In the genomic region with DNA sequence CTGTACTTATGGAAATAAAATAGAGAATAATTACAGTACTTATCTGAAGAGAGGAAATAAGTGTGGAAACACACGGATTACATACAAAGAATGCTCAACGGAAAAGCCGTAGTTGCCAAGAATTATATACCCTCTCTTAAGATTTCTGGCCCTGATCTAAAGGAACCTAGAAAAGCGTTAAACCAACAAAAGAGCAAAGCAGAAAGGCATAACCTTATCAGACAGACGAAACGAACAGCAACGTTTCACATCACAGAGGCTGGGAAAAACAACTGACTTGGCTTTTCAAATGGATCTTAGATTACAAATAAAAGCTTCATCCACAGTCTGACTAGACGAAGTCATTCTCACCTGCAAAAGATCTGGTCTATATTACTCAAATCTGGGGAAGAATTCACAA, we compare ENCODE assay signal across 8 mouse cellular contexts. TPM values are rescaled to one million over a fixed set of nuclear protein-coding genes. Genes with fewer than 3 reads are reported as not detected.
A peak's percentile ranks its signal among the peaks of the same experiment; 100 is the strongest.
DNase-seq lines count a peak whose midpoint lies in the region; ATAC-seq and TF ChIP-seq lines count a peak whose summit lies in the region.

No protein-coding gene starts in this region.

- no peaks in the 10 kb centered on the region for H3K27me3 ChIP-seq in kidney, adult 2 months (replicated peaks; ENCODE audit: control insufficient read depth, insufficient read depth, low read length)
- no peaks in the 10 kb centered on the region for H3K27me3 ChIP-seq in hindbrain, embryonic 13.5 days
- no peaks in the 10 kb centered on the region for H3K27me3 ChIP-seq in midbrain, embryonic 12.5 days

- no peak for TF ChIP-seq POLR2A in kidney, adult 2 months (IDR thresholded peaks at IDR 0.05; ENCODE audit: low read depth, low read length)
- no peak for TF ChIP-seq POLR2A in bone marrow macrophage, adult 2 months (IDR thresholded peaks at IDR 0.05; ENCODE audit: borderline replicate concordance, low read depth, low read length)

- no peaks in the 10 kb centered on the region for H3K9me3 ChIP-seq in hindbrain, embryonic 13.5 days
- no peaks in the 10 kb centered on the region for H3K9me3 ChIP-seq in midbrain, embryonic 12.5 days

- ATAC-seq in hindbrain, embryonic 13.5 days (ENCODE audit: low FRiP score): no peak
- no peak for ATAC-seq in midbrain, embryonic 12.5 days (ENCODE audit: low FRiP score, low read depth)

- TF ChIP-seq CTCF in kidney, adult 2 months (conservative IDR thresholded peaks at IDR 0.05; ENCODE audit: insufficient read depth, insufficient read length, low read depth, low read length): no peak
- TF ChIP-seq CTCF in bone marrow macrophage, adult 2 months (IDR thresholded peaks at IDR 0.05; ENCODE audit: low read depth, low read length): no peak

- peaks cover 16% of the 10 kb centered on the region for H3K4me1 ChIP-seq in kidney, adult 2 months (ENCODE audit: control insufficient read depth, insufficient read depth, low read length)
- H3K4me1 ChIP-seq in bone marrow macrophage, adult 2 months (ENCODE audit: control insufficient read depth, insufficient read depth, low read length): peaks cover 20% of the 10 kb centered on the region
- peaks cover 35% of the 10 kb centered on the region for H3K4me1 ChIP-seq in hindbrain, embryonic 13.5 days (replicated peaks)
- peaks cover 19% of the 10 kb centered on the region for H3K4me1 ChIP-seq in midbrain, embryonic 12.5 days

- WGBS in kidney, adult 2 months: 1% methylated on average over 8 of the region's 8 CpGs
- WGBS in hindbrain, embryonic 13.5 days: 8% methylated on average over 8 of the region's 8 CpGs
- 8% methylated on average over 8 of the region's 8 CpGs for WGBS in midbrain, embryonic 12.5 days

- H3K4me3 ChIP-seq in kidney, adult 2 months (ENCODE audit: insufficient read depth, low read depth, low read length): peak overlapping the region; percentile 94
- peak overlapping the region; percentile 78 for H3K4me3 ChIP-seq in bone marrow macrophage, adult 2 months (ENCODE audit: insufficient read depth, low read length)
- peak overlapping the region; percentile 82 for H3K4me3 ChIP-seq in hindbrain, embryonic 13.5 days
- peak overlapping the region; percentile 87 for H3K4me3 ChIP-seq in midbrain, embryonic 12.5 days

- peak overlapping the region; percentile 82 for H3K4me2 ChIP-seq in hindbrain, embryonic 13.5 days
- H3K4me2 ChIP-seq in midbrain, embryonic 12.5 days (replicated peaks): peak overlapping the region; percentile 69

- H3K36me3 ChIP-seq in kidney, adult 2 months (ENCODE audit: control insufficient read depth, insufficient read depth, low read length): no peaks in the 10 kb centered on the region
- H3K36me3 ChIP-seq in hindbrain, embryonic 13.5 days: no peaks in the 10 kb centered on the region
- H3K36me3 ChIP-seq in midbrain, embryonic 12.5 days: no peaks in the 10 kb centered on the region

- H3K9ac ChIP-seq in hindbrain, embryonic 13.5 days: peak overlapping the region; percentile 91
- peak overlapping the region; percentile 93 for H3K9ac ChIP-seq in midbrain, embryonic 12.5 days (replicated peaks)

- DNase-seq in kidney, adult 2 months: no peak
- DNase-seq in kidney, adult 8-10 months: no peak
- no peak for DNase-seq in left cerebral cortex, adult 18-20 months (ENCODE audit: low spot score in 2 of 2)
- no peak for DNase-seq in layer of hippocampus, postnatal 36 days
- DNase-seq in right cerebral cortex, postnatal 4 days: no peak

- peak overlapping the region; percentile 34; the same call in 1 of the 2 replicates for H3K27ac ChIP-seq in kidney, adult 2 months (ENCODE audit: insufficient read depth, low read depth, low read length)
- H3K27ac ChIP-seq in bone marrow macrophage, adult 2 months (ENCODE audit: insufficient read depth, low read depth, low read length): peak overlapping the region; percentile 99
- peak overlapping the region; percentile 99; the same call in 1 of the 2 replicates for H3K27ac ChIP-seq in hindbrain, embryonic 13.5 days
- peak overlapping the region; percentile 99 for H3K27ac ChIP-seq in midbrain, embryonic 12.5 days (replicated peaks)

RNA-seq across cellular contexts. Expression of a gene that starts 1.4 kb away (rescaled TPM):
- 7.2 and 9.2 TPM in 2 replicates for polyA plus RNA-seq in kidney, adult 2 months (2012; rRNA removed)
- polyA plus RNA-seq in bone marrow macrophage, adult 2 months (2012; ENCODE audit: insufficient read depth, insufficient read length, missing spikeins): 35.1 and 42.6 TPM in 2 replicates
- 28.1 and 33.0 TPM in 2 replicates for polyA plus RNA-seq in hindbrain, embryonic 13.5 days (2015; fragmentation: Nextera tagmentation; extraction: Ambion mirVana)
- polyA plus RNA-seq in midbrain, embryonic 12.5 days (2016; fragmentation: Nextera tagmentation; extraction: Ambion mirVana): 44.4 and 46.8 TPM in 2 replicates
- 10 to 100 TPM; 67.3 to 71.7 TPM for total RNA-seq in left cerebral cortex, adult 18-20 months (2021)
- total RNA-seq in layer of hippocampus, postnatal 36 days (2021): 10 to 100 TPM; 57.4 to 59.7 TPM

RNA-seq across cellular contexts. Expression of a gene that starts 35.6 kb away (rescaled TPM):
- polyA plus RNA-seq in kidney, adult 2 months (2012; rRNA removed): 50.4 TPM in 2 replicates
- 6.8 and 6.9 TPM in 2 replicates for polyA plus RNA-seq in bone marrow macrophage, adult 2 months (2012; ENCODE audit: insufficient read depth, insufficient read length, missing spikeins)
- 39.5 and 41.3 TPM in 2 replicates for polyA plus RNA-seq in hindbrain, embryonic 13.5 days (2015; fragmentation: Nextera tagmentation; extraction: Ambion mirVana)
- polyA plus RNA-seq in midbrain, embryonic 12.5 days (2016; fragmentation: Nextera tagmentation; extraction: Ambion mirVana): 47.4 and 64.0 TPM in 2 replicates
- total RNA-seq in left cerebral cortex, adult 18-20 months (2021): 10 to 100 TPM; 26.8 to 31.4 TPM
- total RNA-seq in layer of hippocampus, postnatal 36 days (2021): 10 to 100 TPM; 24.6 to 27.3 TPM

Comparison
In these comparisons a context has a peak if more than half of its experiments do, and no peak if none do; other contexts are left out.
1. H3K27ac ChIP-seq: peak in every context shown above with its lines; median percentile 99 in bone marrow macrophage, adult 2 months; 99 in hindbrain, embryonic 13.5 days; 99 in midbrain, embryonic 12.5 days; 34 in kidney, adult 2 months.